Mouse (Mus musculus) spleen, adult 2 months (tissue): ENCODE data around the gene Insig1. TPM values are rescaled to one million over a fixed set of nuclear protein-coding genes. Genes with fewer than 3 reads are reported as not detected.

Experiments used
- DNase-seq, 2 experiments: peaks; one replicate each; pipeline versions ENCODE4 v3.0.0 to v3.0.0-alpha.2; 2012 to 2021; ENCODE audit warnings: low spot score in 2 of 2, low read depth in 1 of 2
- H3K27ac ChIP-seq: fragments of 200-500 bp; 2 replicates; pipeline ENCODE4 v1.5.1; 2012; ENCODE audit warnings: low read length, inconsistent platforms; ENCODE audit not compliant: insufficient read depth
- H3K27me3 ChIP-seq: fragments of 200-500 bp; 2 replicates; pipeline ENCODE4 v1.6.1; 2012; ENCODE audit warnings: mild to moderate bottlenecking, moderate library complexity, low read length, inconsistent platforms; ENCODE audit not compliant: control insufficient read depth, insufficient read depth
- H3K36me3 ChIP-seq: fragments of 200-500 bp; 2 replicates; pipeline ENCODE4 v1.6.1; 2012; ENCODE audit warnings: mild to moderate bottlenecking, low read length, inconsistent platforms; ENCODE audit not compliant: control insufficient read depth, insufficient read depth
- H3K4me1 ChIP-seq: fragments of 200-500 bp; 2 replicates; pipeline ENCODE4 v1.6.1; 2011; ENCODE audit warnings: inconsistent platforms; ENCODE audit not compliant: control insufficient read depth, insufficient read depth, insufficient read length
- H3K4me3 ChIP-seq: fragments of 200-500 bp; 2 replicates; pipeline ENCODE4 v1.5.1; 2011; ENCODE audit warnings: mild to moderate bottlenecking, inconsistent platforms; ENCODE audit not compliant: insufficient read depth, insufficient read length; ENCODE audit errors: extremely low read depth
- CTCF ChIP-seq: fragments of 200-500 bp; IDR thresholded peaks from 2 replicates; pipeline ENCODE4 v1.5.1; 2011; ENCODE audit warnings: mild to moderate bottlenecking, inconsistent platforms; ENCODE audit not compliant: insufficient read depth, insufficient read length, insufficient replicate concordance; ENCODE audit errors: extremely low read depth
- POLR2A ChIP-seq: fragments of 200-500 bp; IDR thresholded peaks from 2 replicates; pipeline ENCODE4 v1.6.1; 2011; ENCODE audit warnings: low read depth, low read length, inconsistent platforms
- WGBS: fragments of 180-500 bp; shearing (Covaris S2); methylation state at CpG from one replicate; pipeline ENCODE4 v1.1.7; 2018; 5-methylcytosine and 5-hydroxymethylcytosine counted together
- polyA plus RNA-seq: library from polyadenylated mRNA; depleted of rRNA; stranded (reverse); fragments of >200 nt; gene quantifications from 2 replicates; pipeline ENCODE4 v1.2.3, GENCODE M21; 2012

Gene Insig1
- polyA plus RNA-seq, 1 experiment = 20.6 TPM

DNA sequence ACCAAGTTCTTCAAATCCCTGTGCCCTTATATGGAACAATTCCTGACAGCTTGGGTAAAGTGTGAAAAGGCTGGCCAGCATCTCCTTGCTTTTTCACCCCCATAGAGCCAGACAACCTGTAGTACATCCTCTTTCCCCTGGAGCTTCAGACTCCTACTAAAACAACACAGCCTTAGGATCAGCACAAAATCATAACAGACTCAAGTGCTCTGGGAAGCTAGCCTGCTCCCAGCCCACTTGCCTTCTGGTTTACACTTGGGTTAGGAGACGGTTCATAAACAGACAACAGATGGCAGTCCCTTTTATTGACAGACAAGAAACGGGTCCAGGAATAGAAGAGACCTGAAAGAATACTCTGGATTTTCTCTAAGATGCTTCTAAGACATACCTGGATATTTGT lies 8.3 kb downstream of the Insig1 start:
- WGBS = 94% methylated on average over 2 of the region's 2 CpGs
- DNase-seq = no peak
- H3K27ac ChIP-seq = no peak overlapping the region

DNA sequence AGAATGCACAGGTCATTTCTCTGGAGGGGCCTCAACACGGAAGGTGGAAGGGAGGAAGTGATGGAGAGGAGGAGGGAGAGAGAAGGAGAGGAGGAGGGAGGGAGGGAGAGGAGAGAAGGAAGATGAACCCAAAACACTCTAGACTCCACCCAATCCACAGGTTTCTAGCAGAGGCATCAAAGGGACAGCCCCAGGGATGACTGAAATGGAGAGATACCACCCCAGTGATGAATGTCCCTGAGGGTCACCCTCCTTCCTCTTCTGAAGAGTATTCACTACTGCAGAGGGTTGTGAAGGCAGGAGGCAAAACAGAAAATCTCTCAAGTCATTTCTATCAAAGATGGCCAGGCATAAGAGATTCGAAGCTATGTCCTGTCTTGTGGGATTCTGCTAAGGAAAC lies 10.0 kb downstream of the Insig1 start:
- no peaks in the 10 kb centered on the region for H3K4me1 ChIP-seq
- WGBS = 65% methylated on average over 2 of the region's 2 CpGs
- no peak overlapping the region for H3K4me3 ChIP-seq
- no peak overlapping the region for H3K27ac ChIP-seq
- peaks cover 7% of the 10 kb centered on the region for H3K36me3 ChIP-seq
- no peak for DNase-seq
- no peaks in the 10 kb centered on the region for H3K27me3 ChIP-seq
- TF ChIP-seq POLR2A (no peak), CTCF (no peak)

More for the DNA sequence above, 8.3 kb downstream of the Insig1 start:
- H3K4me3 ChIP-seq = no peak overlapping the region
- peaks cover 16% of the 10 kb centered on the region for H3K36me3 ChIP-seq
- H3K4me1 ChIP-seq = no peaks in the 10 kb centered on the region
- TF ChIP-seq CTCF (no peak), POLR2A (no peak)
- H3K27me3 ChIP-seq = no peaks in the 10 kb centered on the region

DNA sequence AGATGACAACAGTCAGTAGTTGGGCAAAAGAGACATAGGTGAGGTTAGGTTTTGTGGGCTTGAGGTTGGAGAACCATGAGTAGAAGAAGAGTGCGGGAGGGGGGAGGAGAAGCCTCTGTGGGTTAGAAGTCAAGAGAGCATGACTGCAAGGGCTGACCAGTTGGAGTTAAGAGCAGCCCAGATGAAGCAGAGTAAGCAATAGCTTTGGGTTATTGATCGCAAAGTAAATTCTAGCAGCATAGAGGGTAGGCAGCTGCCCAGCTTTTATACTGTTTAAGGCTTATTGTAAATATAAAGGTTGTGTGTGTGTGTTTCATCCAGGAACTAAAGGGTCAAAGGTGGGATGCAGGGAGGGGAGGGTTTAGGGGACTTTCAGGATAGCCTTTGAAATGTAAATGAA lies 10.7 kb downstream of the Insig1 start:
- Histone ChIP-seq H3K27me3 (no peaks in the 10 kb centered on the region), H3K4me3 (no peak overlapping the region), H3K27ac (no peak overlapping the region), H3K4me1 (no peaks in the 10 kb centered on the region), H3K36me3 (0 out of 2 replicates have a peak, but pooled peaks cover 1% of the 10 kb centered on the region)
- DNase-seq = no peak
- TF ChIP-seq CTCF (no peak), POLR2A (no peak)
- 72% methylated on average over 2 of the region's 2 CpGs for WGBS

GRCm38 (mm10) chr5:28082312-28082711 lies 11.1 kb downstream of the Insig1 start:
- H3K27me3 ChIP-seq = no peaks in the 10 kb centered on the region
- DNase-seq = no peak
- no peaks in the 10 kb centered on the region for H3K4me1 ChIP-seq
- TF ChIP-seq CTCF = no peak
- no peak for TF ChIP-seq POLR2A
- no peak overlapping the region for H3K4me3 ChIP-seq
- no peak overlapping the region for H3K27ac ChIP-seq
- 0 out of 2 replicates have a peak, but pooled peaks cover 1% of the 10 kb centered on the region for H3K36me3 ChIP-seq
- WGBS = 64% methylated on average over 4 of the region's 4 CpGs

DNA sequence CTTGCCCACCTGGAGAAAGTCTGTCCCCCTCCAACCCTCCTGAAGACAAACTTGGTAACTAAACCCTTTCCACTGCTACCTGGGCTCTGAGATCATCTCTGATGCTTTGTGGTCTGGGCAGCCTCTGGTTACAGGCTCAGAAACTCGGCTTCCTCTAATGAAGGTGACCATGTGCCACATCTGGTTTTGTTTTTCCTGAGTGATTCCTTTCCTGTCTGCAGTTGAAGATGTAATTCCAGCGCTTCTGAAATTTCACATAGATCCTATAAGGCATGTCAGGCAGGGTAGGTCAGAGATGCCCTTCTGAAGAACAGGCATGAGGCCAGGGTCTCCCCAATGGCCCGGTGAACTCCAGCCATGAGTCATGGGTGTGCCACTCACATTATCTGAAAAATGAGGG lies 11.6 kb downstream of the Insig1 start:
- WGBS = 59% methylated on average over 3 of the region's 3 CpGs
- H3K27me3 ChIP-seq = no peaks in the 10 kb centered on the region
- no peaks in the 10 kb centered on the region for H3K4me1 ChIP-seq

DNA sequence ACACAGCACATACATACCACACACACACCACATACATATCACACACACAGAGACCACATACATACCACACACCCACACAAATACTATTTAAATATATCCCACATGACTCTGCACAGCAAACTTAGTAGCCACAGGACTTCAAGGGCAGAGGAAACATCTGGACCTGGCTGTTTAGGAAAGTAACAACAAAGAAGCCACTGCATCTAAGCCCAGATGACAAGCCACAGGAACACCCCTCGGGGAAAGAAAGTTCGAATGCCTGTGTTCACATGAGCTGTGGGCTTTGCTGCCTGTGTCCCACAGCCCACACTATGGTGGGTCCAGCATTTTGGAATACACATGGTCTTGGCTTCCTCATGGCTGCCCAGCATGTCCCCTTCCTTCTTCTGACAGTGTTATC lies 13.6 kb downstream of the Insig1 start:
- Histone ChIP-seq H3K4me1 (no peaks in the 10 kb centered on the region), H3K27me3 (no peaks in the 10 kb centered on the region), H3K27ac (no peak overlapping the region), H3K36me3 (no peaks in the 10 kb centered on the region), H3K4me3 (no peak overlapping the region)
- TF ChIP-seq POLR2A (no peak), CTCF (no peak)
- no peak for DNase-seq
- WGBS = 5% methylated on average over 2 of the region's 2 CpGs

More for the DNA sequence above, 11.6 kb downstream of the Insig1 start:
- Histone ChIP-seq H3K36me3 (0 out of 2 replicates have a peak, but pooled peaks cover 1% of the 10 kb centered on the region), H3K4me3 (no peak overlapping the region), H3K27ac (no peak overlapping the region)
- DNase-seq = no peak
- TF ChIP-seq POLR2A (no peak), CTCF (no peak)

DNA sequence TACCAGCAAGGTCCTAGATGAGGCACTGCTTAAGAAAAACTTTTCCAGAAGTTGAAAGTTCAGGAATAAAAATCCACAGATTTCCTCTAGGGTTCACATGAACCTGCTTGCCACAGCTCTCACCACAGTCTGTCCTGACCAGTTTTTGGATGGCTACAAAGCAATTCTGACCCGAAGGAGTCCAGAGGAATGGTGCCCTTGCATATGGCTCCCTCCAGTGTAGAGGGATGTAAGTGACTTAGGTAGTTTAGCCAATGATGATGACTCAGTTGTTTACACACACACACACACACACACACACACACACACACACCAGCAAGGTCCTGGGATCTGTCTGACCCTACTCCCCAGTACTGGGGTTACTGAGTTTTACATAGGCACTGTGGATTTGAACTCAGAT lies 19.4 kb downstream of the Insig1 start:
- H3K27me3 ChIP-seq = no peaks in the 10 kb centered on the region
- no peak for DNase-seq
- no peaks in the 10 kb centered on the region for H3K36me3 ChIP-seq
- no peak overlapping the region for H3K27ac ChIP-seq
- 21% methylated on average over 1 of the region's 1 CpGs for WGBS
- TF ChIP-seq CTCF = no peak
- no peak for TF ChIP-seq POLR2A
- no peaks in the 10 kb centered on the region for H3K4me1 ChIP-seq
- no peak overlapping the region for H3K4me3 ChIP-seq

DNA sequence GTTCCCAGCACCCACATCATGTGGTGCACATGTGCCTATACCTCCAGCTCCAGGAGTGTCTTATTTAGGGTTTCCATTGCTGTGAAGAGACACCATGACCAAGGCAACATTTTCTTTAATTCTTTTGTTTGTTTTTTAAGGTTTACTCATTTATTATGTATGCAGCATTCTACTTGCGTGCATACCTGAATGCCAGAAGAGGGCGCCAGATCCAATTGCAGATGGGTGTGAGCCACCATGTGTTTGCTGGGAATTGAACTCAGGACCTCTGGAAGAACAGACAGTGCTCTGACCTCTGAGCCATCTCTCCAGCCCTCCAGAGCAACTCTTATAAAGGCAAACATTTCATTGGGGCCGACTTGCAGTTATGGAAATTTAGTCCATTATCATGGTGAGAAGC lies 21.2 kb downstream of the Insig1 start:
- WGBS = 95% methylated on average over 3 of the region's 3 CpGs
- H3K4me3 ChIP-seq = no peak overlapping the region

More for the DNA sequence above, 21.2 kb downstream of the Insig1 start:
- no peak overlapping the region for H3K27ac ChIP-seq
- H3K27me3 ChIP-seq = no peaks in the 10 kb centered on the region
- H3K36me3 ChIP-seq = no peaks in the 10 kb centered on the region
- no peak for DNase-seq
- no peak for TF ChIP-seq CTCF
- no peak for TF ChIP-seq POLR2A
- no peaks in the 10 kb centered on the region for H3K4me1 ChIP-seq
